Mouse (Mus musculus): ENCODE results near the gene Gm3043. TPM values are rescaled to one million over a fixed set of nuclear protein-coding genes. Genes with fewer than 3 reads are reported as not detected.
"Not testable (repeated sequence)": the region's sequence is repeated elsewhere in the genome, so short reads cannot be mapped to it uniquely, and the experiment has no call there.

Gene Gm3043
- not detected in 2 replicates for total RNA-seq (2014; rRNA removed)
- not detected in 2 replicates for polyA plus RNA-seq (2015; fragmentation: Nextera tagmentation; extraction: Ambion mirVana)

DNA sequence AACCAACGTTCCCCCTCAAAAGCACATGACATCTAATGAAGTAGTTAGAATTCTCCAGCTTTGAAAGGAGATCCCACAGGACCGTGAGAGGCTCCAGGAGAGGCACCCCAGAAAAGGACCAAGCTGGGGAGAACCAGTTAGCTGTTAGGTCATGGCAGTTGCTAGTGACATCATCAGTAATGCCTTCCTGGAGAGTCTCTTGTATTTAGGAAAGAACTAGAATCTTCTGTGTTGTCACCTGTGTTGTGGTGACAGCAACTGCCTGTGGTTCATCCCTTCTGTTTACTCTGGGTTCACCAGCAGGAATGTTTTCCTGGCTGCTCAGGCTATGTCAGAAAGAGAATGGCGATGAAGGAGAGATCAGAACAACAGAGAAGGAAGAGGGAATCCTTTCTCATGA, at the start of gene Gm3043:
Gene Gm3043, plus strand, starts transcription at position 301 of the 400 bp plus-strand sequence.
- not testable (repeated sequence) for H3K36me3 ChIP-seq (ENCODE audit: insufficient read depth); H3K4me3 ChIP-seq (ENCODE audit: low read depth, low read length); H3K27ac ChIP-seq (ENCODE audit: low read depth, low read length); H3K27me3 ChIP-seq (ENCODE audit: insufficient read depth, low read length); H3K4me2 ChIP-seq (ENCODE audit: low read depth); H3K9ac ChIP-seq; H3K9me3 ChIP-seq (ENCODE audit: low read length); ATAC-seq; DNase-seq; H3K4me1 ChIP-seq (ENCODE audit: insufficient read depth)
- no CpG with 5 or more reads among the region's 3 CpGs for WGBS

DNA sequence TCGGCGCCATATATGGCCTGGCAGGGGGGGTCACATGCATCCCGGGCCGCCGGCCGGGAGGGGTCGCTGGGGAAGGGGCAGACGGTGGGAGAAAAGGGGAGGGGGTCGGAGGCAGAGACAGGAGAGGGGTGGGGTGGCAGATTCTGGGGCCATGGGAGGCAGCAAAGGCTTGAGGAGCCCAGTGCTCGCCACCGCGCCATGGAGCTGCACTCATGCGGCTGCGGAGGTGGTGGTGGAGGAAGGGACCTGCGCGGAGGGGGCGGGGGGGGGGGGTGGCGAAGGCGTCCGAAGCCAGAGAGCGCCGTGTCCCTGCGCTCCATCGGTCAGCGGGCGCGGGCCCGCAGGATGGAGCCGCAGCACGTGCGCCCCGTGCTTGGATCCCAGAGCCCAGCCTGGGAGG, 36.9 kb upstream of the Gm3043 start, which contains the start of gene Gm3020:
Gene Gm3020, plus strand, starts transcription at position 301 of the 400 bp plus-strand sequence.
- H3K4me1 ChIP-seq (ENCODE audit: insufficient read depth); H3K9ac ChIP-seq; H3K27ac ChIP-seq (ENCODE audit: low read depth, low read length); H3K36me3 ChIP-seq (ENCODE audit: insufficient read depth); H3K4me3 ChIP-seq (ENCODE audit: low read depth, low read length); H3K9me3 ChIP-seq (ENCODE audit: low read length); DNase-seq; H3K4me2 ChIP-seq (ENCODE audit: low read depth); H3K27me3 ChIP-seq (ENCODE audit: insufficient read depth, low read length); ATAC-seq: not testable (repeated sequence)
- no CpG with 5 or more reads among the region's 32 CpGs for WGBS

Other genes starting within 250 kb of the Gm3043 start
- 0.52 TPM in 1 of 2 replicates, not detected in the other for gene Gm10408, start 239.4 kb upstream of the Gm3043 start, total RNA-seq (2014; rRNA removed)
- not detected in 2 replicates for gene Gm10408, start 239.4 kb upstream of the Gm3043 start, polyA plus RNA-seq (2015; fragmentation: Nextera tagmentation; extraction: Ambion mirVana)
- not detected in 2 replicates for gene Gm3012, start 54.3 kb upstream of the Gm3043 start, total RNA-seq (2014; rRNA removed)
- gene Gm3012, start 54.3 kb upstream of the Gm3043 start, polyA plus RNA-seq (2015; fragmentation: Nextera tagmentation; extraction: Ambion mirVana), result not detected in 2 replicates
- 9.5 and 9.6 TPM in 2 replicates for gene Gm3020, start 36.8 kb upstream of the Gm3043 start, total RNA-seq (2014; rRNA removed)
- gene Gm3020, start 36.8 kb upstream of the Gm3043 start, polyA plus RNA-seq (2015; fragmentation: Nextera tagmentation; extraction: Ambion mirVana), result 22.7 and 23.8 TPM in 2 replicates
- 7.9 and 9.7 TPM in 2 replicates for gene Gm3002, start 121.3 kb downstream of the Gm3043 start, total RNA-seq (2014; rRNA removed)
- 5.5 and 6.0 TPM in 2 replicates for gene Gm3002, start 121.3 kb downstream of the Gm3043 start, polyA plus RNA-seq (2015; fragmentation: Nextera tagmentation; extraction: Ambion mirVana)
- gene Gm3033, start 157.5 kb downstream of the Gm3043 start, total RNA-seq (2014; rRNA removed), result 0.38 TPM in 1 of 2 replicates, not detected in the other
- gene Gm3033, start 157.5 kb downstream of the Gm3043 start, polyA plus RNA-seq (2015; fragmentation: Nextera tagmentation; extraction: Ambion mirVana), result not detected in 2 replicates
- 0.15 TPM in 1 of 2 replicates, not detected in the other for gene Gm2916, start 195.4 kb downstream of the Gm3043 start, total RNA-seq (2014; rRNA removed)
- 0.13 TPM in 1 of 2 replicates, not detected in the other for gene Gm2916, start 195.4 kb downstream of the Gm3043 start, polyA plus RNA-seq (2015; fragmentation: Nextera tagmentation; extraction: Ambion mirVana)
- not detected in 2 replicates for gene Gm3029, start 243.0 kb downstream of the Gm3043 start, total RNA-seq (2014; rRNA removed)
- not detected in 2 replicates for gene Gm3029, start 243.0 kb downstream of the Gm3043 start, polyA plus RNA-seq (2015; fragmentation: Nextera tagmentation; extraction: Ambion mirVana)

Measured in forebrain, postnatal 0 days (tissue).